Mouse (Mus musculus) stomach, postnatal 0 days (tissue): Measurements from ENCODE around the gene Tex19.2.

Experiments
- CTCF ChIP-seq: IDR thresholded peaks from 2 replicates; pipeline ENCODE4 v1.5.1; 2016; ENCODE audit warnings: antibody characterized with exemption, low read depth, mild to moderate bottlenecking, moderate library complexity
- EP300 ChIP-seq: optimal IDR thresholded peaks from 2 replicates; pipeline ENCODE3; 2016; ENCODE audit warnings: antibody characterized with exemption

DNA sequence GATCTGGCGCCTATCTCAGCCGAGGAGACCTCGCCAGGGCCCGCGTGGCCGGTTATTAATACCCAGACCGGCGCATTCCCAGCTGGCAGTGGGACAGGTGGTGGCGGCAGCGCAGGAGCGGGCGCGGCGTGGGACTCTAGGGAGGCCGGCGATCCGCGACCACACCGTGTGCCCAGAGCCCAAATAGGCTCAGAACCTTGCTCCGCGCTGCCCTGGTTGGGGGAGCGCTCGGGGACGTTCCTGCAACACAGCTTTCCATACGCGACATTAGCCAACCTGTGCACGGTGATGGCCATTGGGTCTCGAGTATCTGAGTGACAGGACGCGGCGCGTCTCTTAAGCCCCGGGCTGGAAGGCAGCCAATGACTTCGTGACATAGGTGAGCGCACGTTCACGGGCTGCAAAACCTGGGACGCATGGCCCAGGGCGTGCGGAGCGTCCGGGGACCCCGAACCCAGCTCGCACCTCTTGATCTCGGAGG is 38.0 kb upstream of the Tex19.2 start:
- TF ChIP-seq CTCF (no peak), EP300 (no peak)
